Mouse (Mus musculus) heart, adult 2 months (tissue): ENCODE measurements around the gene Ube2ql1. TPM values are rescaled to one million over a fixed set of nuclear protein-coding genes. Genes with fewer than 3 reads are reported as not detected.

ENCODE experiments used
- DNase-seq, 2 experiments: peaks; one replicate each; pipeline ENCODE4 v3.0.0; 2021
- H3K27ac ChIP-seq: fragments of 200-600 bp; 2 replicates; pipeline ENCODE4 v1.8.1; 2022
- H3K27me3 ChIP-seq: fragments of 200-500 bp; 2 replicates; pipeline ENCODE4 v1.6.1; 2012; ENCODE audit warnings: mild to moderate bottlenecking, low read length, inconsistent platforms, mixed read lengths; ENCODE audit not compliant: control insufficient read depth, insufficient read depth
- H3K36me3 ChIP-seq: fragments of 200-500 bp; 2 replicates; pipeline ENCODE4 v1.6.1; 2012; ENCODE audit warnings: low read length, inconsistent platforms; ENCODE audit not compliant: control insufficient read depth, insufficient read depth
- H3K4me1 ChIP-seq: fragments of 200-500 bp; 2 replicates; pipeline ENCODE4 v1.6.1; 2011; ENCODE audit warnings: low read length; ENCODE audit not compliant: control insufficient read depth, insufficient read depth
- H3K4me3 ChIP-seq: fragments of 200-600 bp; 2 replicates; pipeline ENCODE4 v1.8.1; 2022
- H3K79me2 ChIP-seq: fragments of 200-500 bp; replicated peaks from 2 replicates; pipeline ENCODE4 v1.6.1; 2012; ENCODE audit warnings: mild to moderate bottlenecking, inconsistent platforms, low read length, moderate library complexity, mixed read lengths; ENCODE audit not compliant: control insufficient read depth, insufficient read depth
- H3K9ac ChIP-seq: fragments of 200-500 bp; 2 replicates; pipeline ENCODE4 v1.6.1; 2012; ENCODE audit warnings: low read depth, mild to moderate bottlenecking, control low read depth, inconsistent platforms, low read length, mixed read lengths
- CTCF ChIP-seq: fragments of 200-600 bp; IDR thresholded peaks from 2 replicates; pipeline ENCODE4 v1.8.1; 2022; ENCODE audit warnings: antibody characterized with exemption, mild to moderate bottlenecking, moderate library complexity
- EP300 ChIP-seq: fragments of 200-500 bp; IDR thresholded peaks from 2 replicates; pipeline ENCODE4 v1.6.1; 2011; ENCODE audit warnings: low read depth, low read length, control low read depth; ENCODE audit not compliant: insufficient read depth
- POLR2A ChIP-seq: fragments of 200-500 bp; IDR thresholded peaks from 2 replicates; pipeline ENCODE4 v1.6.1; 2011; ENCODE audit warnings: mild to moderate bottlenecking, low read depth, low read length, control low read depth; ENCODE audit not compliant: insufficient read depth
- WGBS: fragments of 180-500 bp; shearing (Covaris S2); methylation state at CpG from one replicate; pipeline ENCODE4 v1.1.7; 2018; 5-methylcytosine and 5-hydroxymethylcytosine counted together
- intact Hi-C: fragments of 180-260 bp; cut with DNase I; formaldehyde crosslinking; loops from one replicate; pipeline ENCODE4 v1.15.1; 2025
- polyA plus RNA-seq: library from polyadenylated mRNA; depleted of rRNA; stranded (reverse); fragments of >200 nt; gene quantifications from 2 replicates; pipeline ENCODE4 v1.2.3, GENCODE M21; 2012
- total RNA-seq, 2 experiments: library from RNA; stranded (reverse); gene quantifications; 2 replicates each; pipeline ENCODE4 v1.2.3; 2021

The Ube2ql1 gene
- total and polyA plus RNA-seq, 3 experiments: 5.9 to 8.0 (median 6.0) TPM

GRCm38 (mm10) chr13:69764646-69765045 lies 25.0 kb upstream of the Ube2ql1 start:
- Histone ChIP-seq H3K4me3 (no peak overlapping the region), H3K9ac (no peak overlapping the region), H3K27me3 (no peaks in the 10 kb centered on the region), H3K36me3 (no peaks in the 10 kb centered on the region), H3K79me2 (no peaks in the 10 kb centered on the region), H3K4me1 (no peaks in the 10 kb centered on the region), H3K27ac (no peak overlapping the region)
- no peak for DNase-seq
- intact Hi-C loops: no loop called here
- WGBS: 82% methylated on average over 9 of the region's 9 CpGs
- TF ChIP-seq EP300: no peak

DNA sequence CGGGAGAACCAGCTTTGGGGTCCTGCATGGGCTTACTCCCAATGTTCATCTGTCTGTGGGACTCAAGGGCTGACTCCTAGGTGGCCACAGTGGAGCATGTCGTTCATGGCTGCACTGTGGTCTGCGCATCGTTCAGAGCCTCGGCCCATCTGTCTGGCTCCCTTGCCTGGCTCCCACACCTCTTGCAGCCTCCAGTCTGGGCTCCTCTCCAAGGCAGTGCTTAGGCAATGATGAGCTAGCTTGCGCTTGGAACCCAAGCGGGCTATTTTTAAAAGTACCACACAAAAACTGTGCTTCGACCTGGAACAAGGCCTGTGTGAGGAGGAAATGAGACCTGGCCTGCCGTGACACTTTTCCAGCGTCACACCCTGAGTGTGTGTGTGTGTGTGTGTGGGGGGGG lies 21.7 kb upstream of the Ube2ql1 start:
- Histone ChIP-seq H3K4me1 (no peaks in the 10 kb centered on the region), H3K36me3 (no peaks in the 10 kb centered on the region), H3K9ac (no peak overlapping the region), H3K79me2 (no peaks in the 10 kb centered on the region), H3K27me3 (no peaks in the 10 kb centered on the region), H3K27ac (no peak overlapping the region), H3K4me3 (no peak overlapping the region)
- no peak for TF ChIP-seq POLR2A
- TF ChIP-seq EP300: 0 out of 2 replicates have a peak, but pooled peaks have one; percentile 9
- no peak for TF ChIP-seq CTCF
- 39% methylated on average over 10 of the region's 10 CpGs for WGBS
- intact Hi-C loops: no loop called here
- DNase-seq: peak; percentile 51 to 77

- H3K27ac ChIP-seq: no peak overlapping the region
- no peak overlapping the region for H3K9ac ChIP-seq
- 47% methylated on average over 6 of the region's 6 CpGs for WGBS
- H3K27me3 ChIP-seq: no peaks in the 10 kb centered on the region
- intact Hi-C loops: no loop called here
- no peaks in the 10 kb centered on the region for H3K79me2 ChIP-seq
- no peak for DNase-seq
- TF ChIP-seq POLR2A (no peak), EP300 (no peak), CTCF (no peak)
- no peaks in the 10 kb centered on the region for H3K36me3 ChIP-seq
- H3K4me3 ChIP-seq: no peak overlapping the region
- no peaks in the 10 kb centered on the region for H3K4me1 ChIP-seq
These were observed 19.3 kb upstream of the Ube2ql1 start for GRCm38 (mm10) chr13:69758979-69759378.

DNA sequence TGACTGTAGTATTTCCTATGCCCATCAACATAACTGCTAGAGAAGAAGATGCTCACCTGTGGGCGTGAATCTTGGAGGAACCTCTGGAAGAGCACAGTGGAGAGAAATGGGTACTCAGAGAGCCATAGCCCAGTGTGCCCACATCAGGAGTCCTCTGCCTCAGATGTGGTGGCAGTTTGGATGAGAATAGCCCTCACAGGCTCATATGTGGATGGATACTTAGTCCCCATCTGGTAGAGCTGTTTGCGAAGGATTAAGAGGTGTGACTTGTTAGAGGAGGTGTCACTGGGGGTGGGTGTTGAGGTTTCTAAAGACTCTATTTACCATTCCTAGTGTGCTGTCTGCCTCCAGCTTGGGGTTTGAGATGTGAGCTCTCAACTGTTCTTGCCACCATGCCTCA lies 13.2 kb upstream of the Ube2ql1 start:
- no peak overlapping the region for H3K9ac ChIP-seq
- TF ChIP-seq CTCF (no peak), POLR2A (no peak), EP300 (no peak)
- no peaks in the 10 kb centered on the region for H3K36me3 ChIP-seq
- H3K79me2 ChIP-seq: no peaks in the 10 kb centered on the region
- no peaks in the 10 kb centered on the region for H3K27me3 ChIP-seq
- no peaks in the 10 kb centered on the region; the same call in 1 of the 2 replicates for H3K4me1 ChIP-seq
- WGBS: 64% methylated on average over 2 of the region's 2 CpGs
- DNase-seq: no peak
- no peak overlapping the region for H3K4me3 ChIP-seq
- intact Hi-C loops: no loop called here
- H3K27ac ChIP-seq: no peak overlapping the region

- H3K79me2 ChIP-seq: no peaks in the 10 kb centered on the region
- H3K4me1 ChIP-seq: no peaks in the 10 kb centered on the region; the same call in 1 of the 2 replicates
- H3K27ac ChIP-seq: no peak overlapping the region
- no peak overlapping the region for H3K9ac ChIP-seq
- H3K27me3 ChIP-seq: no peaks in the 10 kb centered on the region
- DNase-seq: no peak
- intact Hi-C loops: no loop called here
- 59% methylated on average over 6 of the region's 6 CpGs for WGBS
- H3K36me3 ChIP-seq: no peaks in the 10 kb centered on the region
- TF ChIP-seq EP300: no peak
- no peak for TF ChIP-seq POLR2A
- no peak for TF ChIP-seq CTCF
- no peak overlapping the region for H3K4me3 ChIP-seq
These were observed 11.8 kb upstream of the Ube2ql1 start for GRCm38 (mm10) chr13:69751510-69751909.

GRCm38 (mm10) chr13:69748756-69749155 lies 9.1 kb upstream of the Ube2ql1 start:
- Histone ChIP-seq H3K27me3 (no peaks in the 10 kb centered on the region), H3K4me1 (no peaks in the 10 kb centered on the region; the same call in 1 of the 2 replicates), H3K79me2 (no peaks in the 10 kb centered on the region), H3K4me3 (no peak overlapping the region), H3K27ac (no peak overlapping the region), H3K36me3 (no peaks in the 10 kb centered on the region), H3K9ac (no peak overlapping the region)
- WGBS: 83% methylated on average over 4 of the region's 4 CpGs
- DNase-seq: no peak
- TF ChIP-seq CTCF (no peak), EP300 (no peak), POLR2A (no peak)
- intact Hi-C loops: no loop called here
